Mouse (Mus musculus) heart, adult 2 months (tissue): ENCODE data around the gene Olfr707. TPM values are rescaled to one million over a fixed set of nuclear protein-coding genes. Genes with fewer than 3 reads are reported as not detected.

Experiments used
- DNase-seq, 2 experiments: peaks; one replicate each; pipeline ENCODE4 v3.0.0; 2021
- H3K27ac ChIP-seq: fragments of 200-600 bp; 2 replicates; pipeline ENCODE4 v1.8.1; 2022
- H3K27me3 ChIP-seq: fragments of 200-500 bp; 2 replicates; pipeline ENCODE4 v1.6.1; 2012; ENCODE audit warnings: mild to moderate bottlenecking, low read length, inconsistent platforms, mixed read lengths; ENCODE audit not compliant: control insufficient read depth, insufficient read depth
- H3K36me3 ChIP-seq: fragments of 200-500 bp; 2 replicates; pipeline ENCODE4 v1.6.1; 2012; ENCODE audit warnings: low read length, inconsistent platforms; ENCODE audit not compliant: control insufficient read depth, insufficient read depth
- H3K4me1 ChIP-seq: fragments of 200-500 bp; 2 replicates; pipeline ENCODE4 v1.6.1; 2011; ENCODE audit warnings: low read length; ENCODE audit not compliant: control insufficient read depth, insufficient read depth
- H3K4me3 ChIP-seq: fragments of 200-600 bp; 2 replicates; pipeline ENCODE4 v1.8.1; 2022
- H3K79me2 ChIP-seq: fragments of 200-500 bp; replicated peaks from 2 replicates; pipeline ENCODE4 v1.6.1; 2012; ENCODE audit warnings: mild to moderate bottlenecking, inconsistent platforms, low read length, moderate library complexity, mixed read lengths; ENCODE audit not compliant: control insufficient read depth, insufficient read depth
- H3K9ac ChIP-seq: fragments of 200-500 bp; 2 replicates; pipeline ENCODE4 v1.6.1; 2012; ENCODE audit warnings: low read depth, mild to moderate bottlenecking, control low read depth, inconsistent platforms, low read length, mixed read lengths
- CTCF ChIP-seq: fragments of 200-600 bp; IDR thresholded peaks from 2 replicates; pipeline ENCODE4 v1.8.1; 2022; ENCODE audit warnings: antibody characterized with exemption, mild to moderate bottlenecking, moderate library complexity
- EP300 ChIP-seq: fragments of 200-500 bp; IDR thresholded peaks from 2 replicates; pipeline ENCODE4 v1.6.1; 2011; ENCODE audit warnings: low read depth, low read length, control low read depth; ENCODE audit not compliant: insufficient read depth
- POLR2A ChIP-seq: fragments of 200-500 bp; IDR thresholded peaks from 2 replicates; pipeline ENCODE4 v1.6.1; 2011; ENCODE audit warnings: mild to moderate bottlenecking, low read depth, low read length, control low read depth; ENCODE audit not compliant: insufficient read depth
- WGBS: fragments of 180-500 bp; shearing (Covaris S2); methylation state at CpG from one replicate; pipeline ENCODE4 v1.1.7; 2018; 5-methylcytosine and 5-hydroxymethylcytosine counted together
- intact Hi-C: fragments of 180-260 bp; cut with DNase I; formaldehyde crosslinking; loops from one replicate; pipeline ENCODE4 v1.15.1; 2025
- polyA plus RNA-seq: library from polyadenylated mRNA; depleted of rRNA; stranded (reverse); fragments of >200 nt; gene quantifications from 2 replicates; pipeline ENCODE4 v1.2.3, GENCODE M21; 2012; rRNA removed
- total RNA-seq, 2 experiments: library from RNA; stranded (reverse); gene quantifications; 2 replicates each; pipeline ENCODE4 v1.2.3; 2021

Olfr707 gene
- total and polyA plus RNA-seq, 3 experiments = not detected

- Histone ChIP-seq H3K36me3 (no peaks in the 10 kb centered on the region), H3K4me1 (no peaks in the 10 kb centered on the region), H3K4me3 (no peak within 1 kb of the TSS), H3K27me3 (no peaks in the 10 kb centered on the region), H3K79me2 (no peaks in the 10 kb centered on the region), H3K27ac (no peak within 1 kb of the TSS), H3K9ac (no peak within 1 kb of the TSS)
- no peak for DNase-seq
- TF ChIP-seq POLR2A (no peak), EP300 (no peak), CTCF (no peak)
- intact Hi-C loops = no loop called here
Observed at GRCm38 (mm10) chr7:106862885-106863284, 38.2 kb downstream of the Olfr707 start, which contains the start of gene Olfr704. Gene Olfr704 (plus strand): TSS chr7:106863185.

DNA sequence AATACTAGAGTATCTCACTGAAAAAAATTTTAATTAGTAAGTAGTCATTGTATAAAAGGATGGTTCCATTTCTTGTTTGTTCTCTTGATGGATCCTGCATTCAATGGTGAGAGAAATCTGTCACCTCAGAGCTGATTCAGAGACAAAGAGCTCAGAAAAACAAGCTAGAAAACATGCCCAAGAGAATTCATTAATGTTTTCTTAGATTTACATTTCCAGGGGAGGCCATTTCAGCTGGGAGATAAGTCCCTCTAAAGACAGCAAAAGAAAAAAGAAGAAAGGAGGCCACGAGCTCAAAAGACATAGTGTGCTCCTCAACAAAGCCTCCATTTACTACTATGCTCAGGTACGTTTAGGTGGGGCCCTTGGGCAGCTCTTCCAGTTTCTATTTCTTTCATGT, 58.0 kb downstream of the Olfr707 start, which contains the start of gene Olfr703:
Gene Olfr703 (plus strand): TSS at position 301 of the 400 bp plus-strand sequence.
- Histone ChIP-seq H3K36me3 (no peaks in the 10 kb centered on the region), H3K27me3 (no peaks in the 10 kb centered on the region), H3K4me3 (no peak within 1 kb of the TSS), H3K79me2 (no peaks in the 10 kb centered on the region), H3K9ac (no peak within 1 kb of the TSS), H3K27ac (no peak within 1 kb of the TSS), H3K4me1 (no peaks in the 10 kb centered on the region)
- no peak for DNase-seq
- intact Hi-C loops = no loop called here
- no peak for TF ChIP-seq CTCF
- TF ChIP-seq POLR2A = no peak
- no peak for TF ChIP-seq EP300
- WGBS = 48% methylated on average over 2 of the region's 2 CpGs

Other genes starting within 250 kb of the Olfr707 start
- not detected for gene Olfr693, start 220.7 kb downstream of the Olfr707 start, total RNA-seq
- gene Olfr693, start 220.7 kb downstream of the Olfr707 start, polyA plus RNA-seq = not detected in 2 replicates
- not detected for gene Olfr694, start 209.4 kb downstream of the Olfr707 start, total RNA-seq
- not detected in 2 replicates for gene Olfr694, start 209.4 kb downstream of the Olfr707 start, polyA plus RNA-seq
- not detected for gene Olfr695, start 184.8 kb downstream of the Olfr707 start, total RNA-seq
- not detected in 2 replicates for gene Olfr695, start 184.8 kb downstream of the Olfr707 start, polyA plus RNA-seq
- gene Olfr697, start 158.8 kb downstream of the Olfr707 start, total RNA-seq = not detected
- not detected in 2 replicates for gene Olfr697, start 158.8 kb downstream of the Olfr707 start, polyA plus RNA-seq
- not detected for gene Olfr698, start 145.8 kb downstream of the Olfr707 start, total RNA-seq
- not detected in 2 replicates for gene Olfr698, start 145.8 kb downstream of the Olfr707 start, polyA plus RNA-seq
- gene Olfr699, start 108.0 kb downstream of the Olfr707 start, total RNA-seq = not detected
- not detected in 2 replicates for gene Olfr699, start 108.0 kb downstream of the Olfr707 start, polyA plus RNA-seq
- not detected for gene Olfr700, start 92.4 kb downstream of the Olfr707 start, total RNA-seq
- gene Olfr700, start 92.4 kb downstream of the Olfr707 start, polyA plus RNA-seq = not detected in 2 replicates
- gene Olfr701, start 87.1 kb downstream of the Olfr707 start, total RNA-seq = not detected
- gene Olfr701, start 87.1 kb downstream of the Olfr707 start, polyA plus RNA-seq = not detected in 2 replicates
- gene Olfr702, start 67.3 kb downstream of the Olfr707 start, total RNA-seq = not detected
- not detected in 2 replicates for gene Olfr702, start 67.3 kb downstream of the Olfr707 start, polyA plus RNA-seq
- gene Olfr703, start 57.9 kb downstream of the Olfr707 start, total RNA-seq = not detected
- not detected in 2 replicates for gene Olfr703, start 57.9 kb downstream of the Olfr707 start, polyA plus RNA-seq
- not detected for gene Olfr704, start 38.1 kb downstream of the Olfr707 start, total RNA-seq
- gene Olfr704, start 38.1 kb downstream of the Olfr707 start, polyA plus RNA-seq = not detected in 2 replicates
- gene Olfr705, start 24.4 kb downstream of the Olfr707 start, total RNA-seq = not detected
- not detected in 2 replicates for gene Olfr705, start 24.4 kb downstream of the Olfr707 start, polyA plus RNA-seq
- gene Olfr706, start 13.1 kb downstream of the Olfr707 start, total RNA-seq = not detected
- not detected in 2 replicates for gene Olfr706, start 13.1 kb downstream of the Olfr707 start, polyA plus RNA-seq
- gene Olfr1532-ps1, start 6.8 kb upstream of the Olfr707 start, total RNA-seq = not detected
- not detected in 2 replicates for gene Olfr1532-ps1, start 6.8 kb upstream of the Olfr707 start, polyA plus RNA-seq
- gene Olfr709-ps1, start 31.0 kb upstream of the Olfr707 start, total RNA-seq = not detected
- not detected in 2 replicates for gene Olfr709-ps1, start 31.0 kb upstream of the Olfr707 start, polyA plus RNA-seq
- gene Olfr710, start 47.1 kb upstream of the Olfr707 start, total RNA-seq = not detected
- not detected in 2 replicates for gene Olfr710, start 47.1 kb upstream of the Olfr707 start, polyA plus RNA-seq
- not detected for gene Olfr6, start 62.7 kb upstream of the Olfr707 start, total RNA-seq
- gene Olfr6, start 62.7 kb upstream of the Olfr707 start, polyA plus RNA-seq = not detected in 2 replicates
- gene Olfr711, start 74.2 kb upstream of the Olfr707 start, total RNA-seq = not detected
- gene Olfr711, start 74.2 kb upstream of the Olfr707 start, polyA plus RNA-seq = not detected in 2 replicates
- not detected for gene Olfr2, start 104.8 kb upstream of the Olfr707 start, total RNA-seq
- not detected in 2 replicates for gene Olfr2, start 104.8 kb upstream of the Olfr707 start, polyA plus RNA-seq
- gene Olfr713, start 129.9 kb upstream of the Olfr707 start, total RNA-seq = not detected
- not detected in 2 replicates for gene Olfr713, start 129.9 kb upstream of the Olfr707 start, polyA plus RNA-seq
- not detected for gene Olfr714, start 169.7 kb upstream of the Olfr707 start, total RNA-seq
- not detected in 2 replicates for gene Olfr714, start 169.7 kb upstream of the Olfr707 start, polyA plus RNA-seq
- gene Olfr17, start 192.0 kb upstream of the Olfr707 start, total RNA-seq = not detected
- gene Olfr17, start 192.0 kb upstream of the Olfr707 start, polyA plus RNA-seq = not detected in 2 replicates
- not detected for gene Olfr715b, start 209.1 kb upstream of the Olfr707 start, total RNA-seq
- not detected in 2 replicates for gene Olfr715b, start 209.1 kb upstream of the Olfr707 start, polyA plus RNA-seq
- gene Olfr715, start 229.8 kb upstream of the Olfr707 start, total RNA-seq = not detected
- gene Olfr715, start 229.8 kb upstream of the Olfr707 start, polyA plus RNA-seq = not detected in 2 replicates
- gene Olfr716, start 237.1 kb upstream of the Olfr707 start, total RNA-seq = not detected
- not detected in 2 replicates for gene Olfr716, start 237.1 kb upstream of the Olfr707 start, polyA plus RNA-seq